Mouse (Mus musculus) 3134 (cell line): ENCODE data around the gene Cdkn2aipnl.
A peak's percentile ranks its signal among the peaks of the same experiment; 100 is the strongest.

Experiments used
- DNase-seq: peaks from one replicate; pipeline ENCODE4 v3.0.0-alpha.2; 2011; ENCODE audit warnings: low spot score; ENCODE audit not compliant: insufficient read length; ENCODE audit errors: extremely low read depth

Gene Cdkn2aipnl

GRCm38 (mm10) chr11:51967443-51968401, at the start of gene Cdkn2aipnl:
Gene Cdkn2aipnl (plus strand): TSS chr11:51967661.
- peak; percentile 91 for DNase-seq

DNA sequence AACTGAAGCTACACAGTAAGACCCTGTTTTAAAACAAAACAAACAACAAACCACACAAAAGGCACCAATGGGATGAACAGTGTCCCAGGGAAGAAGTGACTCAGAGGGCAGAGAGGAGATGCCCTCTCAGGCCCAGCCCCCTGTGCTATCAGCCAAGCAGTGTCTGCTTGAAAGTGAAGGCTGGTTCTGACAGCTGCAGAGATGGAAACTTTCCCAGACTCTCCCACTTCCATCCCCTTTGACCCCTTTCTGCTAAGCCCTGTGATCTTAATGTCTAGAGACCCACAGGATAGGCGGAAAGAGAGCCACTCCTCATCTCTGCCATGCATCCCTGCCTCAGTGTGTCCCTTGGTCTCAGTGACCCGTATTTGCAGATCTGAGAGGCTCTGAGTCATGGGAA, 49.5 kb upstream of the Cdkn2aipnl start:
- DNase-seq: no peak

GRCm38 (mm10) chr11:51918576-51918975, 48.9 kb upstream of the Cdkn2aipnl start:
- no peak for DNase-seq

DNA sequence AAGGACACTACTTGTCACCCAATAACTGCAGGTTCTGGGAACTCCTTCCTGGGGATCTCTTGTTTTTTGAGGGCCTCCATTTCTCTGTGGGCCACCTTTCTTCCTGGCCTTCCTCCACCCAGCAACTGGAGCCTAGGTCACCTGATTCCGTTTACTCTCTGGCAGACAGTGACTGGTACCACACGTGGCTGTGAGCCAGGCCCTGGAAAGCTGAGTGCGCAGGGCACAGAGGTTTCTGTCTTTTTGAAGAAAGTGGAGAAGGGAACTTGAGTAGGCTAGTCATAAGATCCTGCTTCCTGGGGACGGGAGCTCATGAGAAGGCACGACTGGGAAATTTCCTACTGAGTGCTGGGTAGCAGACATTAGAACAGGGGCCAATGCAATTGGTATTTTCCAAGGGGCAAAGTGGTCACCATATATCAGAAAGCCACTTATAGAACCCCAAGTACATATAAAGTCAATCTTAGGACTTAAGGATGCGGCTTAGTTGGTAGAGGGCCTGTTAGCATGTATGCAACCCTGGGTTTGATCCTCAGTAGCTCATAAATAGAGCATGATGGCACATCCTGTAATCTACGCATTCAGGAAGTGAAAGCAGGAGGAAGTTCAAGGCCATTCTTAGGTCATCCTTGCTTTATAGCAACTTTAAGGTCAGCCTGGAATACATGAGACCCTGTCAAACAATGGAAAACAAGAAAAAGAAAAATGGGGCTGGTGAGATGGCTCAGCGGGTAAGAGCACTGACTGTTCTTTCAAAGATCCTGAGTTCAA, 45.9 kb upstream of the Cdkn2aipnl start:
- DNase-seq: no peak

DNA sequence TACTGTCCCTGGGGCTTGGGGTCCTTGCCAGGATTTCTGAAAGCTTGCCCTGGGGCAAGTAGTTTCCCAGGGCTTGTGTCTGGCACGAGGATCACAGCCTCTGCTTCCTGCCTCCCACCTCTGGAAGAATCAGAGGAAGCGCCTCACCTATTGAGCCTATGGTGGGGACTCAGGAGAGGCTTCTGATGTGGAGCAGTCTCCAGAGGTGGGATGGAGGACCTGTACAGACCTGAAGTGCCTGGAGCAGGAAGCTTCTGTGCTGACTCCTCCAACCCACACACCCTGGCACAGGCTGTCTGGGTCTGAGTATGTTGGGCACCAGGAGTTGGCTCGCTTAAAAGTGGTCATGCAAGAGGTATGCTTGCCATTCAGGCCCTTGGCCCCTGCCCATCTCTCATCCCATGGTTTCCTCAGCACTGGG, 45.0 kb upstream of the Cdkn2aipnl start:
- DNase-seq: peak; percentile 80

GRCm38 (mm10) chr11:51925595-51925994, 41.9 kb upstream of the Cdkn2aipnl start:
- no peak for DNase-seq

- no peak for DNase-seq
These were observed 41.1 kb upstream of the Cdkn2aipnl start for GRCm38 (mm10) chr11:51926385-51926784.

GRCm38 (mm10) chr11:51927106-51927505, 40.4 kb upstream of the Cdkn2aipnl start:
- no peak for DNase-seq

DNA sequence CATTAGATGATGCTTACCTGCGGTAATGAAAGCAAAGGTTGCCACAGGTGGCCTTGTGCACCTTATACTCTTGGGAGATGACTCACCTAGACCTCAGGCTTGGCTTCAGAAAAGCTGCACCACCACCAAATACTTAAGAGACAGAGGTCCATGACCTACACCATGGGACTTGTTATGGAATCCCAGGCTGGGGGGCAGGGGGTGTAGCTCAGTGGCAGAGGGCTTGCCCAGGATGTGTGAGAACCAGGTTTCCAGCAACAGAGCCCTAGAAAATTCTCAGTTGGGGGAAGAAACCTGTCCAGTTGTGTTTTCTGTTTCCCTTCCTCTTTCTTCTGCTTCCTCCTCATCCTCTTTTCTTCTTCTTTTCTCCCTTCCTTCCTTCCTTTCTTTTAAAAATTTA, 36.3 kb upstream of the Cdkn2aipnl start:
- no peak for DNase-seq

- no peak for DNase-seq
These were observed 35.7 kb upstream of the Cdkn2aipnl start for GRCm38 (mm10) chr11:51931790-51932189.

GRCm38 (mm10) chr11:51934230-51934629, 33.2 kb upstream of the Cdkn2aipnl start:
- DNase-seq: no peak

DNA sequence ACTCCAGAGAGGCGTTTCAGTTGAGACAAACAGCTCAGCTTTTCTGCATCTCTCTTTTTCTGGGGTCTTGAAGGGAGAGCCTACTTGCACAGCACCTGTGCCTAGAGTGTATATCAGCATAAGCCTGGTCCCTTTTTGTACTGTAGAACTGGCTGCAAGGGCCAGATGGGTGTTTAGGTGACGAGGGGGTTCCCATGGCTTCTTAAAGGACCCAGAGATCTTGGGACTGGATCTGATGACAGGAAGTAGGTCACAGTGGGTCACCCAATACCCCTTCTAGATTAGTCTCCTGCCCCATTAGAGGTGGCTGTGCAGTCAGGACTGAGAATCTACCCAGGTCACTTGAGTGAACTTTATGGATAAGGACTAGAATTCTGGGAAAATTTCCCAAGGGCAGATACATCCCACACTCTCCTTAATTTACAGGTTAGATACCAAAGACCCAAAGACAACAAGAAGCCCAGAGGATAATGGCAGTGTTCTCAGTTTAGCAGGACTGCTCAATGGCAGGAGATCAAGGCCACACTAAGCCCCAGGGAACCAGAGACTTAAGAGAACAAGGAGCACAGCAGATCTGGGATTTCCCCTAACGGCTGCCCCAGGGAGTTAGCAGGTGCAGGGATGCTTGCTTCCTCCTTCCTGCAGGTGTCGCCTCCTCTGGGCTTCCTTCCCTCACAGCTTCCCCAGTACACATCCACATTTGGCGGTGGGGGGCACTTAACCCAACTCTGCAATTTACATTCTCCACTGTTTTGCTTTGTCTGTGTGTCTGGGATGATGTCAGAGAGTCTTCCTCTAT, 31.6 kb upstream of the Cdkn2aipnl start:
- no peak for DNase-seq

DNA sequence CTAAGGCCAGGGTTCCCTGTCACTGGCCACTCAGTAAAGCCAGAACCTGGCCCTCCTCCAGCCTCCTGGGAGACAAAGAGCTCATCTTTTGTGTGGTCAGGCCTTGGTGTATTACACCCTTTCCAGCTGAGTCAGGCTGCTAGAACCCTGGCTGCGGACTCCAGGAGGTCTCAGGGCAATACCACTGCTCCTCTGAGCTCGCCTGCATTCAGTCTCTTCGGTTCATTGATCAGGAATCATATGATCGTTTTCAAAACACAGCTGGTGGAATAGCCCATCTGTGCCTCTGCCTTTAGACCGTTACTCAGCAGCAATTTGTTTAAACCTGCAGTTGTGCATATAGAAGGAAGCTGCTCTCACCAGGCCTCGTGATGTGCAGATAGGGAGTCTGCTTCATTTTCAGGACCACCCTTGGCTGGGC, 30.1 kb upstream of the Cdkn2aipnl start:
- peak; percentile 72 for DNase-seq

- no peak for DNase-seq
These were observed 28.5 kb upstream of the Cdkn2aipnl start for GRCm38 (mm10) chr11:51938817-51939589.

GRCm38 (mm10) chr11:51939590-51939955, 27.9 kb upstream of the Cdkn2aipnl start:
- DNase-seq: no peak

GRCm38 (mm10) chr11:51940511-51940955, 26.9 kb upstream of the Cdkn2aipnl start:
- DNase-seq: peak; percentile 89

DNA sequence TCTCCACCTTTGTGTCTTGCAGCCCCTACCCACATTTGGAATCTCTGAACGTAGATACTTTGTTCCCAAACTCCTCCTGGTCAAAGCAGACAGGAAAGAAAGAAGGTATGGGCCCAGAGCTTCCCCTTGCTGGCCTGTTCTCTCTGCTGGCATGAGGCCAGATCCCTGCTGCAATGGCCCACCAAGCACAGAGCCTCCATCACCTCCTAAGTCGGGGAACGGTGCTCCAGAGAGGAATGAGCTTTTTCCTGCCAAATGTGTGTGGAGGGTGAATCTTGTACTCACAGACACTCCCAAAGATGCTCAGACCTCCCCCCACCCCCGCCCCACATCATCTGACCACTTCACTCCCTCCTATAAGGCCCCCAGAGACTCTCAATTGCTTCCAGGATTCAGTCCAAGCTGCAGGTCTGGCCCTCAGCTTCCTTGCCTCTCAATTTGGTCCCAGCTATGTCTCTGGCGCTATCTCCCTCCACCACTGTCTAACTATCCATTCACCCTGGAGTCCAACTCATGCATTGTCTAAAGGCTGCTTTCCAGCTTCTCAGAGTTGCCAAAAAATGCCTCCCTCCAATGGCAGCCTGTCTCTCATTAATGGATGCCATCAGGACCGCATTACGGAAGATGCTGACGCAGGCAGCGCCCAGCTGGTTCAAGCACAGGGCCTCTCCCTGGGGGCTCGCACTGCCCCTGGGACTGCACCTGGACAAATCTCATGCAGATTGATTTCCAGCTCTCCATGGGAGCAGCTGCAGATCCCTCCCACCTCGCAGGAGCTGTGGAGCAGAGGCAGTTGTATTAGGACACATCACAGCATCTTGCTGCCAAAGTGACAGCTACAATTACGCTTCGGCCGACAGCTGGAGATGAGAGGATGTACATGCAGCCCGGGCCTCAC, 24.6 kb upstream of the Cdkn2aipnl start:
- DNase-seq: no peak

- DNase-seq: no peak
These were observed 24.0 kb upstream of the Cdkn2aipnl start for GRCm38 (mm10) chr11:51943500-51943841.

DNA sequence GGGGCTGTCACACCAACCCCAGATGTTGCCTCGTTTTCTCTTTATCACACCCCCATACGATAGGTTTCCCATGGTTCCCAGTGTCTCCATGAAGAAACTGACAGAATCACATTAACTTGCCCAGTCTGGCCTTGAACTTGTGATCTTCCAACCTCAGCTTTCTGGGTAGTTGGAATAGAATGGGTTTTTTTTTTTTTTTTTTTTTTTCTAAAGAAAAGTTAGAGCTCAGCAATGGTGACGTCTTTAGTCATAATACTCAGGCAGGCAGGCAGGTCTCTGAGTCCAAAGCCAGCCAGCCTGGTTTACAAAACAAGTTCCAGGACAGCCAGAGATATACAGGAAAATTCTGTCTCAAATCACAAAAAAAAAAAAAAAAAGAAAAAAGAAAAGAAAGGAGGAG, 23.2 kb upstream of the Cdkn2aipnl start:
- DNase-seq: no peak
